10 mouse cellular contexts compared by ENCODE assay signal in genomic region chr7:25647574-25648123, GRCm38 (mm10). TPM values are rescaled to one million over a fixed set of nuclear protein-coding genes. Genes with fewer than 3 reads are reported as not detected.
DNase-seq lines count a peak whose midpoint lies in the region; ATAC-seq and TF ChIP-seq lines count a peak whose summit lies in the region.
"Had no signal": no experiment of that assay in that cellular context is flagged by ENCODE, and none has a peak within 500 bp of the region (broad histone marks: within the 10 kb centered on the region; RNA-seq: fewer than 3 reads in every experiment).

No protein-coding gene starts in this region.

- no peak for ATAC-seq in liver, embryonic 12.5 days
- ATAC-seq in megakaryocyte-erythroid progenitor cell, adult 5-6 weeks (replicated peaks; ENCODE audit: low FRiP score, low TSS enrichment, poor library complexity, severe bottlenecking) = peak; percentile 46; the same call in 1 of the 2 replicates

- H3K79me2 ChIP-seq in liver, adult 2 months (ENCODE audit: control insufficient read depth, insufficient read depth, low read length) = peaks cover 43% of the 10 kb centered on the region

- DNase-seq in liver, adult 2 months (ENCODE audit: extremely low read depth, low read depth, low spot score) = no peak
- peak; percentile 9 for DNase-seq in NIH3T3 (ENCODE audit: low read depth)
- peak; percentile 84 for DNase-seq in thymus, postnatal 25 days
- no peak for DNase-seq in cerebellum, adult 9-10 months
- no peak for DNase-seq in kidney, postnatal 10 days
- DNase-seq: cerebellum, adult 11-12 months; heart, adult 18-20 months had no signal

- no peaks in the 10 kb centered on the region for H3K27me3 ChIP-seq in liver, adult 2 months (ENCODE audit: control insufficient read depth, insufficient read depth, low read length)
- H3K27me3 ChIP-seq in liver, embryonic 12.5 days (replicated peaks) = no peaks in the 10 kb centered on the region

- TF ChIP-seq POLR2A in liver, adult 2 months (IDR thresholded peaks at IDR 0.05; ENCODE audit: extremely low read depth, insufficient read depth, low read length) = no peak

- no peak overlapping the region for H3K4me2 ChIP-seq in liver, embryonic 12.5 days

- 65% methylated on average over 5 of the region's 5 CpGs for WGBS in liver, adult 2 months
- WGBS in liver, embryonic 12.5 days (ENCODE audit: insufficient replicate concordance) = 51% methylated on average over 5 of the region's 5 CpGs

- H3K27ac ChIP-seq in liver, adult 2 months (replicated peaks; ENCODE audit: insufficient read depth, low read depth, low read length) = no peak overlapping the region
- H3K27ac ChIP-seq in liver, embryonic 12.5 days = no peak overlapping the region
- H3K27ac ChIP-seq: midbrain, embryonic 10.5 days had no signal

- no peak overlapping the region for H3K4me3 ChIP-seq in liver, adult 2 months (ENCODE audit: insufficient read depth, low read depth, low read length)
- no peak overlapping the region for H3K4me3 ChIP-seq in liver, embryonic 12.5 days
- H3K4me3 ChIP-seq: midbrain, embryonic 10.5 days had no signal

- H3K4me1 ChIP-seq in liver, adult 2 months (ENCODE audit: control insufficient read depth, insufficient read depth, low read length) = peaks cover 26% of the 10 kb centered on the region
- peaks cover 32% of the 10 kb centered on the region for H3K4me1 ChIP-seq in liver, embryonic 12.5 days

- H3K9me3 ChIP-seq in liver, embryonic 12.5 days (replicated peaks) = 0 out of 2 replicates have a peak, but pooled peaks cover 1% of the 10 kb centered on the region
- H3K9me3 ChIP-seq: midbrain, embryonic 10.5 days had no signal

- H3K36me3 ChIP-seq in liver, adult 2 months (ENCODE audit: control insufficient read depth, insufficient read depth, low read length) = peaks cover 3% of the 10 kb centered on the region; the same call in 1 of the 2 replicates
- no peaks in the 10 kb centered on the region for H3K36me3 ChIP-seq in liver, embryonic 12.5 days
- H3K36me3 ChIP-seq: midbrain, embryonic 10.5 days had no signal

- peak; percentile 41 for TF ChIP-seq CTCF in liver, adult 2 months (IDR thresholded peaks at IDR 0.05; ENCODE audit: low read depth, low read length)

- H3K9ac ChIP-seq in liver, adult 2 months (ENCODE audit: low read depth, low read length) = no peak overlapping the region
- H3K9ac ChIP-seq in liver, embryonic 12.5 days = no peak overlapping the region

RNA-seq across cellular contexts. Expression of gene Bckdha, which starts 11.1 kb away (rescaled TPM):
- total RNA-seq in liver, adult 2 months (2014; rRNA removed) = 273 and 293 TPM in 2 replicates
- polyA plus RNA-seq in liver, adult 2 months (2012; rRNA removed) = 521 and 573 TPM in 2 replicates
- 21.0 and 21.7 TPM in 2 replicates for polyA plus RNA-seq in liver, embryonic 12.5 days (2016; fragmentation: Nextera tagmentation; extraction: Ambion mirVana)
- total RNA-seq in megakaryocyte-erythroid progenitor cell, adult 5-6 weeks (2014; fragmentation: Nextera tagmentation) = 20.2 and 27.4 TPM in 2 replicates
- 22.6 and 25.8 TPM in 2 replicates for total RNA-seq in megakaryocyte-erythroid progenitor cell, adult 5-6 weeks (2017)

RNA-seq across cellular contexts. Expression of gene Exosc5, which starts 11.3 kb away (rescaled TPM):
- total RNA-seq in liver, adult 2 months (2014; rRNA removed) = 30.4 and 32.1 TPM in 2 replicates
- 70.3 and 75.1 TPM in 2 replicates for polyA plus RNA-seq in liver, adult 2 months (2012; rRNA removed)
- polyA plus RNA-seq in liver, embryonic 12.5 days (2016; fragmentation: Nextera tagmentation; extraction: Ambion mirVana) = 80.4 and 82.2 TPM in 2 replicates
- total RNA-seq in megakaryocyte-erythroid progenitor cell, adult 5-6 weeks (2014; fragmentation: Nextera tagmentation) = 69.2 and 123 TPM in 2 replicates
- 34.9 and 43.9 TPM in 2 replicates for total RNA-seq in megakaryocyte-erythroid progenitor cell, adult 5-6 weeks (2017)

RNA-seq across cellular contexts. Expression of gene B3gnt8, which starts 21.2 kb away (rescaled TPM):
- 0.46 and 0.67 TPM in 2 replicates for total RNA-seq in liver, adult 2 months (2014; rRNA removed)
- polyA plus RNA-seq in liver, adult 2 months (2012; rRNA removed) = 0.90 and 1.1 TPM in 2 replicates
- 2.6 and 2.9 TPM in 2 replicates for polyA plus RNA-seq in liver, embryonic 12.5 days (2016; fragmentation: Nextera tagmentation; extraction: Ambion mirVana)
- 8.2 TPM in 1 of 2 replicates, not detected in the other for total RNA-seq in megakaryocyte-erythroid progenitor cell, adult 5-6 weeks (2014; fragmentation: Nextera tagmentation)
- total RNA-seq in megakaryocyte-erythroid progenitor cell, adult 5-6 weeks (2017) = 0.19 and 0.46 TPM in 2 replicates

RNA-seq across cellular contexts. Expression of gene Tmem91, which starts 27.3 kb away (rescaled TPM):
- total RNA-seq in liver, adult 2 months (2014; rRNA removed) = not detected in 2 replicates
- polyA plus RNA-seq in liver, adult 2 months (2012; rRNA removed) = not detected in 2 replicates
- 2.0 and 3.2 TPM in 2 replicates for polyA plus RNA-seq in liver, embryonic 12.5 days (2016; fragmentation: Nextera tagmentation; extraction: Ambion mirVana)
- total RNA-seq in megakaryocyte-erythroid progenitor cell, adult 5-6 weeks (2014; fragmentation: Nextera tagmentation) = 2.2 TPM in 1 of 2 replicates, not detected in the other
- not detected in 2 replicates for total RNA-seq in megakaryocyte-erythroid progenitor cell, adult 5-6 weeks (2017)

RNA-seq across cellular contexts. Expression of gene Dmac2, which starts 28.4 kb away (rescaled TPM):
- 36.0 and 40.7 TPM in 2 replicates for total RNA-seq in liver, adult 2 months (2014; rRNA removed)
- 62.3 and 64.0 TPM in 2 replicates for polyA plus RNA-seq in liver, adult 2 months (2012; rRNA removed)
- polyA plus RNA-seq in liver, embryonic 12.5 days (2016; fragmentation: Nextera tagmentation; extraction: Ambion mirVana) = 12.4 and 15.9 TPM in 2 replicates
- 22.5 and 24.2 TPM in 2 replicates for total RNA-seq in megakaryocyte-erythroid progenitor cell, adult 5-6 weeks (2014; fragmentation: Nextera tagmentation)
- 30.4 and 35.9 TPM in 2 replicates for total RNA-seq in megakaryocyte-erythroid progenitor cell, adult 5-6 weeks (2017)

Comparison
In these comparisons a context has a peak if more than half of its experiments do, and no peak if none do; other contexts are left out.
1. DNase-seq: peak in NIH3T3 (single experiment) and thymus, postnatal 25 days (single experiment); none in liver, adult 2 months (single experiment), cerebellum, adult 9-10 months (single experiment) and kidney, postnatal 10 days (single experiment).